Mouse (Mus musculus): Measurements from ENCODE around the gene Fkbp11. TPM values are rescaled to one million over a fixed set of nuclear protein-coding genes. Genes with fewer than 3 reads are reported as not detected.

Gene Fkbp11
- total RNA-seq, 2 experiments from 2014 or later = 2.7 to 3.5 TPM

- DNase-seq = no peak
Measured at GRCm38 (mm10) chr15:98740219-98740618, 12.2 kb upstream of the Fkbp11 start.

- DNase-seq = no peak
Measured at GRCm38 (mm10) chr15:98738796-98739195, 10.8 kb upstream of the Fkbp11 start.

- DNase-seq = no peak
Measured at GRCm38 (mm10) chr15:98737881-98738280, 9.9 kb upstream of the Fkbp11 start.

- DNase-seq = no peak
Measured at GRCm38 (mm10) chr15:98736521-98736920, 8.5 kb upstream of the Fkbp11 start.

GRCm38 (mm10) chr15:98733976-98734566, 6.1 kb upstream of the Fkbp11 start:
- no peak for DNase-seq

DNA sequence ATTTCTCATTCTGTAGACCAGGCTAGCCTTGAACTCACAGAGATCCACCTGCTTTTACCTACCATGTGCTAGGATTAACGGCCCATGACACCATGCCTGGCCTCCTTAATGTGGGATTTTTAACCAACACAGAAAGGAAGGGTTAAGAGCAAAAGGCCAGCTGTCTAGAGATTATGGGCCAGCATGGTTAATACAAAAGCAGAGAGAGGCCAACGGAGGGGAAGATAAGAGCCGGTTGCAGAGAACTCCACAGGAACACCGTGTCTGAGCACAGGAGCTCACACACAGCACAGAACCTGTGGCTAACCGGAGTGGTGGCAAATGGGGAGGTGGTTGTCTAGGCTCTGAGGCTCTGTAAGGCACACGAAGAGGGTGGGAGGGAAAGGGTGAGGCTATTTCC, 5.4 kb upstream of the Fkbp11 start:
- DNase-seq = no peak

DNA sequence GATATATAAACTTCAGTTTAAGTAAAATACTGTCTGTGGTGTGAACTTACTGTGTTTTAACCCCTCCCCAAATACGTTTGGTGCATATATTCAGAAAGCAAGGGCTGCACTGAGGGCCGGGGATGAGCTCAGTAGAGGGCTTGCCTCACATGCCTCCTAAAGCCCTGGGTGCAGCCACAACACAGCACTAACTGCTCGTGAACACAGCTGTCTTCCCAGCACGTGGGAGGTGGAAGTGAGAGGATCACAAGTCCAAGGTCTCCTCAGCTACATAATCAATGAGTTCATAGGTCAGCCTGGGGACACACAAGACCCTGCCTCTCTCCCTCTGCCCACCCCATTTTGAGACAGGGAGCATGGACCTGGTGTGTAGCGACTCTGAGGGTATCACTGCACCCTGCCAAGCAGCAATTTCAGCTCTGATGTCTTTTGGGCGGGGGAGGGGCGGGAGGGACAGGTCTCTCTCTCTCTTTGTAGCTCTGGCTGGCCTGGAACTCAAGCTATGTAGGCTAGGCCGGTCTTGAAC, 4.1 kb upstream of the Fkbp11 start:
- DNase-seq = no peak

- no peak for DNase-seq
Measured at GRCm38 (mm10) chr15:98730790-98731189, 2.8 kb upstream of the Fkbp11 start.

DNA sequence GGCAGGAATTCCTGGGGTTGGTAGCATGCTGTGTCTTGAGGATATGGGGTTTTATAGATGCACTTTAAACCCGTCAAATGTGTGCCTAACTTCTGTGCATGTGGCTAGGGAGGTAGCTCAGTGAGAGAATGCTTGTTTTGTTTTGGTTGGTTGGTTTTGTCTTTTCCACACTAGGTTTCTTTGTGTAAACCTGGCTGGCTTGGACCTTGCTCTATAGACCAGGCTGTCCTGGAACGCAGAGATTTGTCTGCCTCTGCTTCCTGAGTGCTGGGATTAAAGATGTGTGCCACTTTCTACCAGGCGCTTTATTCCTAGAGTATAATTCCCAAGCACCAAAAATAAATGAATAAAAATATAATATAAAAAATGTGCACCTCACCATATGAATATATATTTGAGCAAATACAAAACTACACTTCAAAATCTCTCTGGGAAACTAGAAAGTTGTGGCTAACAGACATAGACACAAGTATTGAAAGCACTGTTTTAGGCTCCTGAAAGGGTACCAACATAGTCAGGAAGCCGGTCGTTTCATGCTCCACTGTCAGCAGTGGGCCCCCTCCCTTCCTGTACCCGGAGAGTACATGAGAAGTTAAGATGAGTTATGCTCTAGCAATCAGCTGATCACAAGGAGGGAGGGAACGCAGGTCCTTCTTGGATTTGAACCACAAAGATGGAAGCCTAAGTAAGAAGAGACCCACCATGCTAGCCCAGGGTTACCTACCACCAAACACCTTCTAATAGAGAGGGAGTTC, 2.0 kb upstream of the Fkbp11 start:
- no peak for DNase-seq

DNA sequence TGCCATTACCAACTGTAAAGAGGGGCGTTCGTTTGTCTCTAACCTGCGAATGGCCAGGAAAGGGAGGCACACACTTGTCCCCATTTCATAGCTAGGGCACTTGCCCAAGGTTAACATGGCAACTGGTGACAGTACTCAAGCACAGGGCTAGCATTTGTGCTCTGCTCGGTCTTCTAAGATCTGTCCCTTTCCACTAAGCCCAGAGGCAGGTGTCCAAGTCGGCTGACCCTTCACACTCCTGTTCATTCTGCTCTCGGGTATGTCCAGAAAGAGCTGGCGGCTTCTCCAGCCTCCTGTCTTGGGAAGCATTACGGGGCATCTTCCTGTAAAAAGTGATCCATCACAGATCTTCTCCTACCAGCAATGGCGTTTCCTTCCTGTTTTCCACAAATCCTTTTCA, 368 bp upstream of the Fkbp11 start:
- no peak for DNase-seq

GRCm38 (mm10) chr15:98726746-98727145, 1.3 kb downstream of the Fkbp11 start:
- no peak for DNase-seq

GRCm38 (mm10) chr15:98726079-98726478, 1.9 kb downstream of the Fkbp11 start:
- no peak for DNase-seq

DNA sequence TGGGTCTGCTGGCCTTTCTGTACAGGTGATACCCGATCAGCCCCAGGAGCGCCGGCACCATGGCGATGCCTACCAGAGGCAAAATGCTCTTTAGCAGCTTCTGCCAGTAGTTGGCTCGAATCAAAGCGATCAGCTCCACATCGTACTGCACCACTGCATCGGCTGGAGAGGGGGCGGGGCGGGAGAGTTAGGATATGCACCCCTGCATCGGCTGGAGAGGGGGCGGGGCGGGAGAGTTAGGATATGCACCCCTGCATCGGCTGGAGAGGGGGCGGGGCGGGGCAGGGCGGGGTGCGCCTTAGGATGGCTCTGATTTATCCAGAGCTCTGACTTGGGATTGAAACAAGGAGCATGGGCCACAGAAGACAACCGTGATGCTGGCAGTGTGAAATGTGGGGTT, 3.6 kb downstream of the Fkbp11 start:
- DNase-seq = no peak

GRCm38 (mm10) chr15:98722854-98723253, 5.1 kb downstream of the Fkbp11 start:
- no peak for DNase-seq

GRCm38 (mm10) chr15:98722191-98722590, 5.8 kb downstream of the Fkbp11 start:
- no peak for DNase-seq

- DNase-seq = no peak
Measured at GRCm38 (mm10) chr15:98717301-98717700, 10.7 kb downstream of the Fkbp11 start.

DNA sequence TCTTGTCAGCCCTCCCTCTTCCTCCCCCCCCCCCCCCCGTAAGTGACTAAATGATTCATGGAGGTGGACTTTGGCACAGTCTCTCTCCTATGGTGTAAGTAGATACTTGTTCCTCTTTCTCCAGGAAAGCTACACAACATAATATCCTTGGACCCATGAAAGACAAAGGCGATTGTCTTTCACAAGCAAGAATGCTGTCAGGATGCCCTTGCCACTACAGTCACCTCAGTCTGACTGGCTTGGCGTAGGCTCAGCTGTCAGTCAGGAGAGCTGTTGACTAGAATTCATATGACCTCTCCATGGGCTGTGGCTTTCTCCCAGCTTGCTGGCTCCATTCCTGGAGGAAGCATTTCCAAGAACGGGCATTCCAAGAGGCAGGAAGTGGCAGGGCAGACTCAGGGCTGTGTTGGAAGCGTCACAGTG, 13.8 kb downstream of the Fkbp11 start:
- DNase-seq = no peak

- no peak for DNase-seq
Measured at GRCm38 (mm10) chr15:98710442-98710841, 17.6 kb downstream of the Fkbp11 start.

GRCm38 (mm10) chr15:98707766-98708372, 20.1 kb downstream of the Fkbp11 start, which contains the start of gene Ccdc65:
TSS of gene Ccdc65 (plus strand) at chr15:98708207.
- DNase-seq = peak; percentile 71

DNA sequence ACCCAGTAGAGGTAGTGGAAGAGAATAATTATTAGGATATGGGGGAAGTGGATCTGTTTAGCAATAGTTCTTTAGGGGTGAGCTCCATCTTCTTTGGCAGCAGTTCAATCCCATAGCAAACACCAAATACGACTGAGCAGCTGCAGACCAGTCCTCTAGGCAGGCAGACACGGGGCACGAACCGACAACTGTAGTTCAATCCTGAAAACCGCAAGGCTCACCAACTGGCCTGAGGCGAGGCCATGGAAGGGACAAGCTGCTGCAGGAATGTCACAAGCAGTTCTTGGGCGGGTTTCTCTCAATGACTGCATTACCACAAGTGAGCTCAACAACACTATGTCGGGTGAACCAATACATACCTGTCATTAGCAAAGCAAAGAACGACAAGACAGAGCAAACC, 23.7 kb downstream of the Fkbp11 start:
- no peak for DNase-seq

- peak; percentile 76 for DNase-seq
Measured at GRCm38 (mm10) chr15:98699190-98700105, 28.6 kb downstream of the Fkbp11 start.

DNA sequence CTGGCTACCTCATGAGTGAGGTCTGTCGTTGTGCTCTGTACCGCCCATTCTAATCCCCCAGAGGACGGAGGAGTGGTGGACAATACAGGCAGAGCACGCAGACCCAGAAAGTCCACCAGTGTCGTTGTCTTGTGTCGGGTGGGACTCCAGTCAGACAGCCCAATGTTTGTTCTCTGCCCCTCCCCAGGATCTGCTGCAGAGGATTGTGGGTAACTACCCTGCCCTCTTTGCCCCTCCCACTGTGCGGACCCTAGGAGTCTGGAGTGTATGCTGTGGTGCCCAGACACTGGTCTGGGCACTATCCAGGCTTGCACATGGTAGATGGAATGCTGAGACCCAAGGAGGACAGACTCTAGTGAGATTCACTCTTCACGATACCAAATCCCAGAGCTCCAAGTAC, 31.8 kb downstream of the Fkbp11 start:
- no peak for DNase-seq

All from gastrocnemius, postnatal 25 days (tissue).